Mouse (Mus musculus) hindbrain, embryonic 11.5 days (tissue): ENCODE data around the gene Wbp11. TPM values are rescaled to one million over a fixed set of nuclear protein-coding genes. Genes with fewer than 3 reads are reported as not detected.

ENCODE experiments used
- ATAC-seq: fragments of 200-750 bp; cut with Nextera tagmentation; 2 replicates; pipeline ENCODE4 v1.8.0; 2017; ENCODE audit warnings: mild to moderate bottlenecking, moderate TSS enrichment, moderate library complexity; ENCODE audit not compliant: low FRiP score
- DNase-seq: peaks from one replicate; pipeline ENCODE4 v3.0.0-alpha.2; 2015; ENCODE audit warnings: low spot score
- H3K27ac ChIP-seq: fragments of 300-500 bp; sonication (generic); 2 replicates; pipeline ENCODE4 v1.5.1; 2014; ENCODE audit warnings: mild to moderate bottlenecking, low read depth, low read length
- H3K27me3 ChIP-seq: fragments of 300-500 bp; sonication (generic); 2 replicates; pipeline ENCODE4 v1.6.1; 2014; ENCODE audit warnings: mild to moderate bottlenecking, low read length, moderate library complexity, mixed read lengths; ENCODE audit not compliant: control insufficient read depth, insufficient read depth
- H3K36me3 ChIP-seq: fragments of 300-500 bp; sonication (generic); 2 replicates; pipeline ENCODE4 v1.6.1; 2014; ENCODE audit warnings: mild to moderate bottlenecking, low read length, moderate library complexity, mixed read lengths; ENCODE audit not compliant: control insufficient read depth, insufficient read depth
- H3K4me1 ChIP-seq: fragments of 300-500 bp; sonication (generic); replicated peaks from 2 replicates; pipeline ENCODE4 v1.6.1; 2014; ENCODE audit warnings: low read length, mixed read lengths; ENCODE audit not compliant: control insufficient read depth, insufficient read depth
- H3K4me2 ChIP-seq: fragments of 300-500 bp; sonication (generic); replicated peaks from 2 replicates; pipeline ENCODE4 v1.6.1; 2014; ENCODE audit warnings: mild to moderate bottlenecking, low read depth, low read length
- H3K4me3 ChIP-seq: fragments of 300-500 bp; sonication (generic); 2 replicates; pipeline ENCODE4 v1.5.1; 2014; ENCODE audit warnings: low read depth, low read length
- H3K9ac ChIP-seq: fragments of 300-500 bp; sonication (generic); 2 replicates; pipeline ENCODE4 v1.6.1; 2014; ENCODE audit warnings: low read depth, low read length
- H3K9me3 ChIP-seq: fragments of 300-500 bp; sonication (generic); 2 replicates; pipeline ENCODE4 v1.6.1; 2016; ENCODE audit warnings: low read length; ENCODE audit not compliant: control insufficient read depth
- WGBS: fragments of 180-500 bp; shearing (Covaris S2); extraction: QIAGEN DNeasy Blood & Tissue Kit; methylation state at CpG from one replicate; pipeline ENCODE4 v1.1.7; 2014; 5-methylcytosine and 5-hydroxymethylcytosine counted together
- polyA plus RNA-seq: library from polyadenylated mRNA; unstranded; fragments of >200 nt; fragmentation: Nextera tagmentation; extraction: Ambion mirVana; gene quantifications from 2 replicates; pipeline ENCODE4 v1.2.1, GENCODE M21; 2014

Wbp11 gene
- polyA plus RNA-seq, 1 experiment from 2014 or later, result 116 TPM

DNA sequence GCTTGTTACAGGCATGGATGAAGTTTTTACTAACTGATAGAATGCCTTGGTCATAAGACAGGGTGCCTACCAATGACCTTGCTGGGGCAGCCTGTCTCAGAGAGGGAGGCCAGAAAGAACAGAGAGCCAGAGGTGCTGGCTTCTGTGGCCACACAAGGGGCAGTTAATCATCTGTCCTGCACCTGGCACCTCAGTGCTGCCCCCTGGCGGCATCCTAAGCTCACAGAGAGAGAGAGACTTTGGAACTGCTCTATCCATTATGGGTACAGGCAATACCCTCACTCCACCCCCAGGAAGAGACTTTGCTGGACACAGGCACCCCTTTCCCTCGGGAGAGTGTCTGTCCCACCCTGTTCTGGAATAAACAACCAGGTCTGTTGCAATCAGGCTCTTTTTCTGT lies 19.8 kb upstream of the Wbp11 start:
- DNase-seq (peak; percentile 62), ATAC-seq (no peak)
- Histone ChIP-seq H3K4me1 (no peaks in the 10 kb centered on the region), H3K4me2 (no peak overlapping the region), H3K9ac (no peak overlapping the region), H3K36me3 (no peaks in the 10 kb centered on the region), H3K27ac (no peak overlapping the region), H3K27me3 (no peaks in the 10 kb centered on the region), H3K4me3 (no peak overlapping the region), H3K9me3 (no peaks in the 10 kb centered on the region)
- WGBS, result 28% methylated on average over 2 of the region's 2 CpGs

- Histone ChIP-seq H3K4me2 (no peak overlapping the region), H3K4me3 (no peak overlapping the region), H3K27ac (no peak overlapping the region), H3K27me3 (no peaks in the 10 kb centered on the region), H3K36me3 (no peaks in the 10 kb centered on the region), H3K9ac (no peak overlapping the region), H3K4me1 (no peaks in the 10 kb centered on the region), H3K9me3 (no peaks in the 10 kb centered on the region)
- 89% methylated on average over 3 of the region's 3 CpGs for WGBS
- DNase-seq (no peak), ATAC-seq (no peak)
Observed at GRCm38 (mm10) chr6:136847267-136847666, 19.2 kb upstream of the Wbp11 start.

- H3K27ac ChIP-seq, result no peak overlapping the region
- ATAC-seq, result no peak
- H3K9me3 ChIP-seq, result no peaks in the 10 kb centered on the region
- 68% methylated on average over 5 of the region's 5 CpGs for WGBS
- H3K4me3 ChIP-seq, result no peak overlapping the region
- H3K36me3 ChIP-seq, result no peaks in the 10 kb centered on the region
- H3K27me3 ChIP-seq, result no peaks in the 10 kb centered on the region
- DNase-seq, result no peak
- no peak overlapping the region for H3K4me2 ChIP-seq
- no peak overlapping the region for H3K9ac ChIP-seq
- no peaks in the 10 kb centered on the region for H3K4me1 ChIP-seq
Observed at GRCm38 (mm10) chr6:136845706-136846480, 17.9 kb upstream of the Wbp11 start.

- Histone ChIP-seq H3K4me3 (no peak overlapping the region), H3K27ac (no peak overlapping the region), H3K9ac (no peak overlapping the region), H3K36me3 (no peaks in the 10 kb centered on the region), H3K4me1 (no peaks in the 10 kb centered on the region), H3K4me2 (no peak overlapping the region), H3K9me3 (no peaks in the 10 kb centered on the region), H3K27me3 (no peaks in the 10 kb centered on the region)
- 54% methylated on average over 2 of the region's 2 CpGs for WGBS
- no peak for ATAC-seq
- DNase-seq, result no peak
Observed at GRCm38 (mm10) chr6:136844903-136845302, 16.9 kb upstream of the Wbp11 start.

- Histone ChIP-seq H3K27me3 (no peaks in the 10 kb centered on the region), H3K9me3 (no peaks in the 10 kb centered on the region), H3K4me1 (no peaks in the 10 kb centered on the region), H3K27ac (no peak overlapping the region), H3K36me3 (no peaks in the 10 kb centered on the region), H3K4me2 (no peak overlapping the region), H3K4me3 (no peak overlapping the region), H3K9ac (no peak overlapping the region)
- DNase-seq (no peak), ATAC-seq (no peak)
- WGBS, result 90% methylated on average over 3 of the region's 3 CpGs
Observed at GRCm38 (mm10) chr6:136837323-136837722, 9.3 kb upstream of the Wbp11 start.

DNA sequence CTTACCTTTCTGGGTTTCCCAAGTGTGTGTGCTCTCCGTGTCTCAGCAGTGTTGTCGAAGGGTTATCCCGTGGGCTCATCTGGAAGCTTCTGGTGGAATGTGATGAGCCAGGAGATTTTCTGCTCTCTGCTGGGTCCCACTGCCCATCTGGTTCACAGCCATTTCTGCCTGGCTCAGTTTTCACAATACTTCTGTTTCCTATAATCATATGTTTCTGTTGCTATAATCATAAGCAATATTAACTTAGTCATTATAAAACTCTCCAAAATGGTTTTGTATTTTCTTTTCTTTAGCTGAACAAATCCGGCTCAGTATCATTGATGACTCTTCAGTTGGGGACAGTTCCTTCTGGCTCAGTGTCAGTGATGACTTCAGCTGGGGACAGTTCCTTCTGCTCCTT lies 7.3 kb upstream of the Wbp11 start, which contains the start of gene Smco3:
TSS of gene Smco3 (minus strand) at position 101 of the 400 bp plus-strand sequence.
- no peak within 1 kb of the TSS for H3K9ac ChIP-seq
- no peak within 1 kb of the TSS for H3K4me3 ChIP-seq

GRCm38 (mm10) chr6:136831712-136832111 lies 3.7 kb upstream of the Wbp11 start:
- no peak overlapping the region for H3K4me2 ChIP-seq
- H3K36me3 ChIP-seq, result no peaks in the 10 kb centered on the region
- H3K9ac ChIP-seq, result no peak overlapping the region
- DNase-seq (no peak), ATAC-seq (no peak)
- H3K9me3 ChIP-seq, result no peaks in the 10 kb centered on the region
- WGBS, result 84% methylated on average over 5 of the region's 5 CpGs
- H3K27ac ChIP-seq, result no peak overlapping the region
- no peaks in the 10 kb centered on the region for H3K4me1 ChIP-seq
- H3K27me3 ChIP-seq, result no peaks in the 10 kb centered on the region
- H3K4me3 ChIP-seq, result no peak overlapping the region

More for the DNA sequence above, 7.3 kb upstream of the Wbp11 start, which contains the start of gene Smco3:
- H3K4me1 ChIP-seq, result no peaks in the 10 kb centered on the region
- H3K27ac ChIP-seq, result no peak within 1 kb of the TSS
- H3K9me3 ChIP-seq, result no peaks in the 10 kb centered on the region
- ATAC-seq (no peak), DNase-seq (no peak)
- WGBS, result 68% methylated on average over 4 of the region's 4 CpGs
- H3K27me3 ChIP-seq, result no peaks in the 10 kb centered on the region
- no peak within 1 kb of the TSS for H3K4me2 ChIP-seq
- H3K36me3 ChIP-seq, result no peaks in the 10 kb centered on the region

- ATAC-seq, result 0 out of 2 replicates have a peak, but pooled peaks have one; percentile 6
- WGBS, result 37% methylated on average over 4 of the region's 4 CpGs
- peak overlapping the region; percentile 71 for H3K9ac ChIP-seq
- DNase-seq, result peak; percentile 15
- H3K9me3 ChIP-seq, result no peaks in the 10 kb centered on the region
- no peaks in the 10 kb centered on the region for H3K4me1 ChIP-seq
- no peaks in the 10 kb centered on the region for H3K36me3 ChIP-seq
- H3K4me2 ChIP-seq, result peak overlapping the region; percentile 52
- no peaks in the 10 kb centered on the region for H3K27me3 ChIP-seq
- H3K27ac ChIP-seq, result peak overlapping the region; percentile 65; the same call in 1 of the 2 replicates
- peak overlapping the region; percentile 100 for H3K4me3 ChIP-seq
Observed at GRCm38 (mm10) chr6:136828681-136829080, 648 bp upstream of the Wbp11 start.

DNA sequence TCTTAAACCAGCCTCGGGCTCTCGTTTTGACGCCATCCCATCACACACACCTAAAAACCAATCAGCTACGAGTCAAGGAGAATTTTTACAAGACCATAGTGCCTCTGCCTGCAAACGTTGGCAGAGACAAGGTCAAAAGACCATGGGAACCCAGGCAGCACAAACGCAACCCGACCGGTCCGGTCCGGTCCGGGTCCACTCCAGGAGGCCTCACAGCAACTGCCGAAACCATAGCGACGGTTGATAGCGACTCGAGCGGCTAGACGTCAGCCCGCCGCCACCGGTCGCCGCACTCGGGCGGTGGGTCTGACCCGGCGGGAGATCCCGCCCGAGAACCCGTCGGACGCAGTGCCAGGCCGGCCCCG lies 535 bp downstream of the Wbp11 start, which contains the start of gene BC049715:
TSS of gene BC049715 (plus strand) at position 111 of the 365 bp plus-strand sequence.
- Histone ChIP-seq H3K4me1 (no peaks in the 10 kb centered on the region), H3K36me3 (peaks cover 2% of the 10 kb centered on the region; the same call in 1 of the 2 replicates), H3K4me3 (peak within 1 kb of the TSS; percentile 100), H3K4me2 (peak within 1 kb of the TSS; percentile 60), H3K27me3 (no peaks in the 10 kb centered on the region), H3K27ac (peak within 1 kb of the TSS; percentile 65), H3K9me3 (no peaks in the 10 kb centered on the region), H3K9ac (peak within 1 kb of the TSS; percentile 98)
- DNase-seq (no peak), ATAC-seq (no peak)
- under 1% methylated on average over 25 of the region's 34 CpGs for WGBS
